Mouse (Mus musculus): ENCODE measurements around the gene Ptpa.

DNA sequence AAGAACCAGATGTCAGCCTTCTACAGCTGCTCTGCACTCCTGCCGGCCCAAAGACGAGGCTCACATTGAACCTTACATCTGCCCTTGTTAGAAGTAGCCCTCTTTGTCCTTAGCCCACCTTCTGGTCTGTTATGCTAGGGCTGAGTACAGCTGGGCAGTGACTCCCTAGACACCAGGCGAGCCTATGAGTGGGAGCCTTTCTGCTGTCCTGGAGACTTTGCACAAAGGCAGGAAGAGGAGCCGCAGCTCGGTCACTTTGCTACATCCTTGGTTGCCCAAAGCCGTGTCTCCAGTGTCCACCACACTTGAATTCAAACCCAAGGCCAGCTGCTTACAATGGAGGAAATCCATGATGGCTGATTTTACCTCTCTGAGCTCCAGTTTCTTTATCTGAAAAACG, 32.5 kb downstream of the Ptpa start:
- no peak for TF ChIP-seq EP300 (IDR thresholded peaks at IDR 0.05; ENCODE audit: low read depth)
- no peak for TF ChIP-seq CTCF (IDR thresholded peaks at IDR 0.05; ENCODE audit: low read depth)

All from heart, postnatal 0 days (tissue).